Mouse (Mus musculus) hindbrain, embryonic 14.5 days (tissue): ENCODE measurements around the gene Cyb5rl. TPM values are rescaled to one million over a fixed set of nuclear protein-coding genes. Genes with fewer than 3 reads are reported as not detected.

Experiments
- ATAC-seq: fragments of 200-750 bp; cut with Nextera tagmentation; 2 replicates; pipeline ENCODE4 v1.8.0; 2017; ENCODE audit warnings: moderate number of reproducible peaks, mild to moderate bottlenecking, moderate TSS enrichment, moderate library complexity; ENCODE audit not compliant: low FRiP score
- DNase-seq: peaks from one replicate; pipeline ENCODE4 v3.0.0-alpha.2; 2015; ENCODE audit warnings: low spot score
- H3K27ac ChIP-seq: fragments of 300-500 bp; sonication (generic); 2 replicates; pipeline ENCODE4 v1.5.1; 2014; ENCODE audit warnings: mild to moderate bottlenecking, moderate library complexity
- H3K27me3 ChIP-seq: fragments of 300-500 bp; sonication (generic); 2 replicates; pipeline ENCODE4 v1.6.1; 2014; ENCODE audit warnings: mild to moderate bottlenecking, low read length, mixed read lengths; ENCODE audit not compliant: control insufficient read depth, insufficient read depth
- H3K36me3 ChIP-seq: fragments of 300-500 bp; sonication (generic); replicated peaks from 2 replicates; pipeline ENCODE4 v1.6.1; 2014; ENCODE audit not compliant: control insufficient read depth, insufficient read depth
- H3K4me1 ChIP-seq: fragments of 300-500 bp; sonication (generic); replicated peaks from 2 replicates; pipeline ENCODE4 v1.6.1; 2014; ENCODE audit warnings: antibody characterized with exemption, low read length, mixed read lengths; ENCODE audit not compliant: control insufficient read depth, insufficient read depth
- H3K4me2 ChIP-seq: fragments of 300-500 bp; sonication (generic); replicated peaks from 2 replicates; pipeline ENCODE4 v1.6.1; 2014; ENCODE audit warnings: mild to moderate bottlenecking, moderate library complexity
- H3K4me3 ChIP-seq: fragments of 300-500 bp; sonication (generic); replicated peaks from 2 replicates; pipeline ENCODE4 v1.5.1; 2014; ENCODE audit warnings: mild to moderate bottlenecking, low read length
- H3K9ac ChIP-seq: fragments of 300-500 bp; sonication (generic); 2 replicates; pipeline ENCODE4 v1.6.1; 2014
- H3K9me3 ChIP-seq: fragments of 300-500 bp; sonication (generic); 2 replicates; pipeline ENCODE4 v1.6.1; 2016; ENCODE audit warnings: low read length; ENCODE audit not compliant: control insufficient read depth
- WGBS: fragments of 180-500 bp; shearing (Covaris S2); extraction: QIAGEN DNeasy Blood & Tissue Kit; methylation state at CpG from one replicate; pipeline ENCODE4 v1.1.7; 2014; 5-methylcytosine and 5-hydroxymethylcytosine counted together
- polyA plus RNA-seq: library from polyadenylated mRNA; unstranded; fragments of >200 nt; fragmentation: Nextera tagmentation; extraction: Ambion mirVana; gene quantifications from 2 replicates; pipeline ENCODE4 v1.2.1, GENCODE M21; 2014

Gene Cyb5rl
- polyA plus RNA-seq, 1 experiment from 2014 or later, result 4.8 TPM

- Histone ChIP-seq H3K27ac (no peak overlapping the region), H3K36me3 (no peaks in the 10 kb centered on the region), H3K4me3 (no peak overlapping the region), H3K9me3 (no peaks in the 10 kb centered on the region), H3K9ac (no peak overlapping the region), H3K4me1 (no peaks in the 10 kb centered on the region), H3K4me2 (no peak overlapping the region), H3K27me3 (no peaks in the 10 kb centered on the region)
- WGBS, result 77% methylated on average over 5 of the region's 5 CpGs
- no peak for ATAC-seq
- DNase-seq, result no peak
These were observed 8.7 kb downstream of the Cyb5rl start for GRCm38 (mm10) chr4:107075456-107075855.

- ATAC-seq (0 out of 2 replicates have a peak, but pooled peaks have one; percentile 55), DNase-seq (no peak)
- 85% methylated on average over 4 of the region's 4 CpGs for WGBS
- Histone ChIP-seq H3K4me3 (no peak overlapping the region), H3K36me3 (no peaks in the 10 kb centered on the region), H3K9me3 (no peaks in the 10 kb centered on the region), H3K9ac (no peak overlapping the region), H3K27me3 (no peaks in the 10 kb centered on the region), H3K27ac (no peak overlapping the region), H3K4me1 (peaks cover 4% of the 10 kb centered on the region; the same call in 1 of the 2 replicates), H3K4me2 (no peak overlapping the region)
These were observed 12.1 kb downstream of the Cyb5rl start for GRCm38 (mm10) chr4:107078894-107079293.

GRCm38 (mm10) chr4:107079716-107080115, 12.9 kb downstream of the Cyb5rl start:
- no peak for DNase-seq
- H3K27me3 ChIP-seq, result no peaks in the 10 kb centered on the region
- no peaks in the 10 kb centered on the region for H3K36me3 ChIP-seq
- H3K27ac ChIP-seq, result no peak overlapping the region
- peaks cover 12% of the 10 kb centered on the region for H3K4me1 ChIP-seq
- H3K4me3 ChIP-seq, result no peak overlapping the region
- no peaks in the 10 kb centered on the region for H3K9me3 ChIP-seq
- no peak overlapping the region for H3K4me2 ChIP-seq
- no peak overlapping the region for H3K9ac ChIP-seq
- no peak for ATAC-seq

GRCm38 (mm10) chr4:107082185-107082584, 15.4 kb downstream of the Cyb5rl start:
- DNase-seq (no peak), ATAC-seq (no peak)
- 92% methylated on average over 3 of the region's 3 CpGs for WGBS
- H3K4me3 ChIP-seq, result no peak overlapping the region
- no peak overlapping the region for H3K4me2 ChIP-seq
- no peak overlapping the region for H3K9ac ChIP-seq
- no peak overlapping the region for H3K27ac ChIP-seq
- no peaks in the 10 kb centered on the region for H3K9me3 ChIP-seq
- H3K4me1 ChIP-seq, result peaks cover 15% of the 10 kb centered on the region
- H3K27me3 ChIP-seq, result no peaks in the 10 kb centered on the region
- H3K36me3 ChIP-seq, result no peaks in the 10 kb centered on the region

GRCm38 (mm10) chr4:107083126-107083525, 16.3 kb downstream of the Cyb5rl start:
- DNase-seq (no peak), ATAC-seq (no peak)
- Histone ChIP-seq H3K4me1 (peaks cover 15% of the 10 kb centered on the region), H3K36me3 (no peaks in the 10 kb centered on the region), H3K9ac (no peak overlapping the region), H3K4me2 (no peak overlapping the region), H3K4me3 (no peak overlapping the region), H3K27ac (no peak overlapping the region), H3K27me3 (no peaks in the 10 kb centered on the region), H3K9me3 (no peaks in the 10 kb centered on the region)
- WGBS, result 80% methylated on average over 3 of the region's 4 CpGs

- 0% methylated on average over 1 of the region's 1 CpGs for WGBS
- Histone ChIP-seq H3K4me2 (no peak overlapping the region; the same call in 1 of the 2 replicates), H3K36me3 (no peaks in the 10 kb centered on the region), H3K4me3 (no peak overlapping the region), H3K27me3 (no peaks in the 10 kb centered on the region), H3K27ac (peak overlapping the region; percentile 75), H3K4me1 (peaks cover 15% of the 10 kb centered on the region), H3K9me3 (no peaks in the 10 kb centered on the region), H3K9ac (no peak overlapping the region)
- ATAC-seq (peak; percentile 44), DNase-seq (no peak)
These were observed 17.6 kb downstream of the Cyb5rl start for GRCm38 (mm10) chr4:107084343-107084742.

GRCm38 (mm10) chr4:107084858-107085257, 18.1 kb downstream of the Cyb5rl start:
- DNase-seq (peak; percentile 62), ATAC-seq (peak; percentile 90)
- Histone ChIP-seq H3K4me1 (peaks cover 15% of the 10 kb centered on the region), H3K27ac (peak overlapping the region; percentile 75), H3K27me3 (no peaks in the 10 kb centered on the region), H3K9ac (no peak overlapping the region), H3K4me3 (no peak overlapping the region), H3K9me3 (no peaks in the 10 kb centered on the region), H3K36me3 (no peaks in the 10 kb centered on the region), H3K4me2 (no peak overlapping the region)
- 5% methylated on average over 6 of the region's 6 CpGs for WGBS

- Histone ChIP-seq H3K4me3 (no peak overlapping the region), H3K9me3 (no peaks in the 10 kb centered on the region), H3K4me2 (no peak overlapping the region), H3K27me3 (no peaks in the 10 kb centered on the region), H3K4me1 (peaks cover 9% of the 10 kb centered on the region), H3K9ac (no peak overlapping the region), H3K27ac (no peak overlapping the region), H3K36me3 (no peaks in the 10 kb centered on the region)
- DNase-seq, result no peak
- ATAC-seq, result no peak
- 86% methylated on average over 14 of the region's 14 CpGs for WGBS
These were observed 24.9 kb downstream of the Cyb5rl start for GRCm38 (mm10) chr4:107091696-107092095.

GRCm38 (mm10) chr4:107094484-107095187, 27.8 kb downstream of the Cyb5rl start:
- Histone ChIP-seq H3K9ac (no peak overlapping the region), H3K27ac (no peak overlapping the region), H3K4me1 (peaks cover 22% of the 10 kb centered on the region), H3K36me3 (no peaks in the 10 kb centered on the region), H3K9me3 (no peaks in the 10 kb centered on the region), H3K4me3 (no peak overlapping the region), H3K27me3 (no peaks in the 10 kb centered on the region), H3K4me2 (no peak overlapping the region)
- no peak for DNase-seq
- ATAC-seq, result no peak
- 88% methylated on average over 16 of the region's 16 CpGs for WGBS

GRCm38 (mm10) chr4:107096043-107096442, 29.3 kb downstream of the Cyb5rl start:
- Histone ChIP-seq H3K9me3 (no peaks in the 10 kb centered on the region), H3K4me2 (no peak overlapping the region), H3K27ac (no peak overlapping the region), H3K4me1 (peaks cover 22% of the 10 kb centered on the region), H3K4me3 (no peak overlapping the region), H3K27me3 (no peaks in the 10 kb centered on the region), H3K36me3 (no peaks in the 10 kb centered on the region), H3K9ac (no peak overlapping the region)
- WGBS, result 16% methylated on average over 6 of the region's 6 CpGs
- ATAC-seq (no peak), DNase-seq (peak; percentile 27)
